Mouse (Mus musculus): Measurements from ENCODE around the gene Endov. TPM values are rescaled to one million over a fixed set of nuclear protein-coding genes. Genes with fewer than 3 reads are reported as not detected.

Endov gene
- polyA plus RNA-seq, 2 experiments = 4.3 to 5.1 TPM

GRCm38 (mm10) chr11:119557940-119558869 lies 67.1 kb downstream of the Endov start:
- H3K36me3 ChIP-seq (replicated peaks; ENCODE audit: control insufficient read depth, insufficient read depth, low read depth) = no peaks in the 10 kb centered on the region
- no peak for TF ChIP-seq EP300 (IDR thresholded peaks at IDR 0.05; ENCODE audit: low read depth)
- WGBS (ENCODE audit: insufficient replicate concordance) = 34% methylated on average over 15 of the region's 17 CpGs
- no peak overlapping the region for H3K4me2 ChIP-seq (ENCODE audit: low read depth)
- H3K4me1 ChIP-seq (replicated peaks; ENCODE audit: control insufficient read depth in 2 of 2, insufficient read depth in 2 of 2, low read length in 1 of 2) = no peaks in the 10 kb centered on the region; a peak in 1 of 4 replicates
- H3K9me3 ChIP-seq (ENCODE audit: control insufficient read depth, low read length) = no peaks in the 10 kb centered on the region
- no peak overlapping the region for H3K9ac ChIP-seq (replicated peaks)
- H3K27me3 ChIP-seq (ENCODE audit: control insufficient read depth, insufficient read depth, low read length) = no peaks in the 10 kb centered on the region; the same call in none of the 2 replicates
- no peak overlapping the region for H3K4me3 ChIP-seq (ENCODE audit: insufficient read depth in 1 of 2, low read depth in 2 of 2, low read length in 2 of 2)
- DNase-seq (ENCODE audit: low read depth in 3 of 3, low spot score in 3 of 3) = no peak
- no peak for ATAC-seq (ENCODE audit: insufficient read depth)
- no peak overlapping the region for H3K27ac ChIP-seq

DNA sequence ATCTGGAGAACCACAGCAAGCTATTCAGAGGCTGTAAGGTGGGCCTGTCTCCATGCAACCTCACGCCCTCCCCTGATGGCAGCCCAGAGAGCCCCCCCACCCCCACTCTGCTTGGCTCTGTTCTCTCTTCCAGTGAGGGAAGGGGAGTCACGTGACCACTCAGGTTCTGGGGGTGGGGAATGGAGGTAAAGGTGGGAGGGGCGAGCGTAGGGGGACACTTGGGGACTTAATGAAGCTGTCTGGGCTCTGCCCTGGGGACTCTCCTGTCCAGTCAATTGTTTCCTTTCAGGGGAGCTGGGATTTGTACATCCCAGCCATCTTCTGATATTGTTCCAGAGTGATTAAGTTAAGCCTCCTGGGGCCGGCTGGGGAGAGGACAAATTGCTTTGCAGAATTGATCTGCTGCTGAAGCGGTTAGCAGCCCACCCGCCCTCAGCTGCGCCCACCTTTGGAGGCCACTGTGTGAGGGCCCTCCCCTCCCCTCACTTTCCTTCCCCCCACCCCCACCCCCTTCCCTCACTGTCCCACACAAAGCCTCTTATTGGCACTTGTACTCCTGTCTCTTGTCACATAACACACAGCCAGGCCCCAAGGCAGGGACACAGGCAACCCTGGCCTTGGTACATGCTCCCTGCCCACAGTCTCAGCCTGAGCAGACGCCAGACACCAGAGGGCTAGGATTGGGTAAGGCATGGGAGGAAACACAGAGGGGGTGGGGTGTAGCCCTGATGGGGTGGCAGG lies 67.9 kb downstream of the Endov start:
- no peaks in the 10 kb centered on the region for H3K36me3 ChIP-seq (replicated peaks; ENCODE audit: control insufficient read depth, insufficient read depth, low read depth)
- no peak overlapping the region for H3K4me2 ChIP-seq (ENCODE audit: low read depth)
- no peak overlapping the region for H3K4me3 ChIP-seq (ENCODE audit: insufficient read depth in 1 of 2, low read depth in 2 of 2, low read length in 2 of 2)
- H3K4me1 ChIP-seq (replicated peaks; ENCODE audit: control insufficient read depth in 2 of 2, insufficient read depth in 2 of 2, low read length in 1 of 2) = no peaks in the 10 kb centered on the region; a peak in 1 of 4 replicates
- no peak for DNase-seq (ENCODE audit: low read depth in 3 of 3, low spot score in 3 of 3)
- H3K27me3 ChIP-seq (ENCODE audit: control insufficient read depth, insufficient read depth, low read length) = no peaks in the 10 kb centered on the region; the same call in none of the 2 replicates
- no peak for ATAC-seq (ENCODE audit: insufficient read depth)
- TF ChIP-seq CTCF (IDR thresholded peaks at IDR 0.05; ENCODE audit: low read depth) (no peak), EP300 (IDR thresholded peaks at IDR 0.05; ENCODE audit: low read depth) (no peak)
- WGBS (ENCODE audit: insufficient replicate concordance) = 29% methylated on average over 9 of the region's 9 CpGs
- H3K27ac ChIP-seq = no peak overlapping the region
- no peaks in the 10 kb centered on the region for H3K9me3 ChIP-seq (ENCODE audit: control insufficient read depth, low read length)
- H3K9ac ChIP-seq (replicated peaks) = no peak overlapping the region

Other genes with a start within 250 kb of the Endov start
- 14.7 and 18.8 TPM in 2 replicates for gene Gaa, start 223.5 kb upstream of the Endov start, polyA plus RNA-seq (2012; rRNA removed)
- 11.8 and 14.7 TPM in 2 replicates for gene Gaa, start 223.5 kb upstream of the Endov start, polyA plus RNA-seq (2014; fragmentation: Nextera tagmentation; extraction: Ambion mirVana)
- gene Eif4a3, start 191.3 kb upstream of the Endov start, polyA plus RNA-seq (2012; rRNA removed) = 67.7 and 95.8 TPM in 2 replicates
- gene Eif4a3, start 191.3 kb upstream of the Endov start, polyA plus RNA-seq (2014; fragmentation: Nextera tagmentation; extraction: Ambion mirVana) = 160 and 170 TPM in 2 replicates
- gene Card14, start 183.6 kb upstream of the Endov start, polyA plus RNA-seq (2012; rRNA removed) = 0.17 and 0.21 TPM in 2 replicates
- gene Card14, start 183.6 kb upstream of the Endov start, polyA plus RNA-seq (2014; fragmentation: Nextera tagmentation; extraction: Ambion mirVana) = 0.18 and 0.23 TPM in 2 replicates
- gene Sgsh, start 135.8 kb upstream of the Endov start, polyA plus RNA-seq (2012; rRNA removed) = 1.2 and 1.3 TPM in 2 replicates
- 1.3 and 2.2 TPM in 2 replicates for gene Sgsh, start 135.8 kb upstream of the Endov start, polyA plus RNA-seq (2014; fragmentation: Nextera tagmentation; extraction: Ambion mirVana)
- 1.2 TPM in 2 replicates for gene Slc26a11, start 135.8 kb upstream of the Endov start, polyA plus RNA-seq (2012; rRNA removed)
- gene Slc26a11, start 135.8 kb upstream of the Endov start, polyA plus RNA-seq (2014; fragmentation: Nextera tagmentation; extraction: Ambion mirVana) = 1.1 and 1.2 TPM in 2 replicates
- gene Rnf213, start 98.2 kb upstream of the Endov start, polyA plus RNA-seq (2012; rRNA removed) = 5.4 and 6.5 TPM in 2 replicates
- gene Rnf213, start 98.2 kb upstream of the Endov start, polyA plus RNA-seq (2014; fragmentation: Nextera tagmentation; extraction: Ambion mirVana) = 4.9 and 5.8 TPM in 2 replicates
- gene Nptx1, start 56.4 kb downstream of the Endov start, polyA plus RNA-seq (2012; rRNA removed) = 0.01 TPM in 1 of 2 replicates, not detected in the other
- 0.06 TPM in 1 of 2 replicates, not detected in the other for gene Nptx1, start 56.4 kb downstream of the Endov start, polyA plus RNA-seq (2014; fragmentation: Nextera tagmentation; extraction: Ambion mirVana)
- 5.7 and 5.8 TPM in 2 replicates for gene Rptor, start 111.6 kb downstream of the Endov start, polyA plus RNA-seq (2012; rRNA removed)
- gene Rptor, start 111.6 kb downstream of the Endov start, polyA plus RNA-seq (2014; fragmentation: Nextera tagmentation; extraction: Ambion mirVana) = 3.7 and 4.1 TPM in 2 replicates

Data from liver, embryonic 14.5 days (tissue).